Mouse (Mus musculus): ENCODE measurements at regions not wholly inside any gene's neighbourhood (a gene's known extent, or its start where the extent isn't known, plus 50 kb on each side); places are given as distances from the start of the nearest gene placed in this dataset.

DNA sequence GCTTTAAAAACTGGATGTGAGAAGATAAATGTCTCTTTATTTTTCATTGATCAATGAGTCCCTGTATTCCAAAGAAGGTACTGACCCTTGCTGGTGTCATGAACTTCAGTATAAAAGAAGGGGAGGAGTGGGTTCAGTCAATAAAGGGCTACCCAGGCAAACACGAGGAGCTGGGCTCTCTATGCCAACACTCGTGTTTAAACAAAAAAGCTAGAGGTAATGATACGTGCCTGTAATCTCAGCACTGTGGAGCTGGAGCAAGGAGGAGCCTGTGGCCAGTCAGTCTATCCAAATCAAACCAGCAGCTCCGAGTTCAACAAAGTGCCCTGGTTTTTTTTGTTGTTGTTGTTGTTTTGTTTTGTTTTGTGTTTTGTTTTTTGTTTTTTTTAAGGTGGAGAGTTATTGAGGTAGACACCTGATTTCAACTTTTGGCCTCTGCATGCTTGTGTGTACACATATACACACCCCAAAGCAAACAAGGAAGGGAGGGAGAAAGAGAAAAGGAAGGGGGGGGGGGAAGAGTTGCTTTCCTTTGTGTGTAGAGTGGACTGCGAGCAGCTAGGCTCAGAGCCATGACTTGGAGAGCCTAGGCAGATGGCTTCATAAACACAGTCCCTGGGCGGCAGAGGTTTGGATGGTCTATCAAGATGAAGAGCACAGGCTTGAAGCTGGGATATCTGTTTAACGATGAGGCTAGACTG, 174.2 kb upstream of the Cxcr4 start:
- TF ChIP-seq CTCF (IDR thresholded peaks at IDR 0.05; ENCODE audit: insufficient read depth, low read depth, low read length), result no peak
- TF ChIP-seq POLR2A (IDR thresholded peaks at IDR 0.05; ENCODE audit: insufficient read depth, low read depth, low read length), result no peak
